Mouse (Mus musculus) right cerebral cortex, postnatal 36 days (tissue): Measurements from ENCODE around the gene Cd96.

Experiments used
- DNase-seq, 2 experiments: peaks; one replicate each; pipeline ENCODE4 v3.0.0; 2022; ENCODE audit warnings: low spot score in 2 of 2, mixed read lengths in 1 of 2

Gene Cd96

GRCm38 (mm10) chr16:46036261-46036660 is 83.8 kb downstream of the Cd96 start:
- no peak for DNase-seq

GRCm38 (mm10) chr16:46033896-46034295 is 86.2 kb downstream of the Cd96 start:
- DNase-seq = no peak

GRCm38 (mm10) chr16:46022958-46023491 is 97.0 kb downstream of the Cd96 start:
- no peak for DNase-seq

- peak; percentile 37 to 45 for DNase-seq
These were observed 97.7 kb downstream of the Cd96 start for GRCm38 (mm10) chr16:46022189-46022928.

GRCm38 (mm10) chr16:46021302-46021701 is 98.7 kb downstream of the Cd96 start:
- DNase-seq = no peak

- DNase-seq = no peak
These were observed 99.7 kb downstream of the Cd96 start for GRCm38 (mm10) chr16:46020396-46020795.

GRCm38 (mm10) chr16:46019799-46020198 is 100.3 kb downstream of the Cd96 start:
- DNase-seq = no peak

GRCm38 (mm10) chr16:46019359-46019758 is 100.7 kb downstream of the Cd96 start:
- DNase-seq = no peak

- no peak for DNase-seq
These were observed 108.4 kb downstream of the Cd96 start for GRCm38 (mm10) chr16:46011696-46012095.

GRCm38 (mm10) chr16:46010906-46011220 is 109.2 kb downstream of the Cd96 start:
- no peak for DNase-seq

GRCm38 (mm10) chr16:46010153-46010905 is 109.7 kb downstream of the Cd96 start, which contains the start of gene Plcxd2:
Gene Plcxd2, minus strand, starts transcription at chr16:46010218.
- DNase-seq = peak; percentile 92 to 93

GRCm38 (mm10) chr16:46009717-46010116 is 110.3 kb downstream of the Cd96 start:
- no peak for DNase-seq

- DNase-seq = no peak
These were observed 111.3 kb downstream of the Cd96 start for GRCm38 (mm10) chr16:46008766-46009165.

- no peak for DNase-seq
These were observed 111.9 kb downstream of the Cd96 start for GRCm38 (mm10) chr16:46008036-46008605.

GRCm38 (mm10) chr16:46006261-46006660 is 113.8 kb downstream of the Cd96 start:
- no peak for DNase-seq

- peak in 1 of 2 experiments; percentile 57 for DNase-seq
These were observed 118.4 kb downstream of the Cd96 start for GRCm38 (mm10) chr16:46001550-46002166.

GRCm38 (mm10) chr16:46000976-46001375 is 119.1 kb downstream of the Cd96 start:
- DNase-seq = no peak

- DNase-seq = no peak
These were observed 120.5 kb downstream of the Cd96 start for GRCm38 (mm10) chr16:45999374-46000191.

GRCm38 (mm10) chr16:45998231-45998630 is 121.8 kb downstream of the Cd96 start:
- DNase-seq = no peak

GRCm38 (mm10) chr16:45990901-45991676 is 129.0 kb downstream of the Cd96 start:
- no peak for DNase-seq
